Mouse (Mus musculus): Measurements from ENCODE around the gene Mthfd2. TPM values are rescaled to one million over a fixed set of nuclear protein-coding genes. Genes with fewer than 3 reads are reported as not detected.
A peak's percentile ranks its signal among the peaks of the same experiment; 100 is the strongest.

The Mthfd2 gene
- 5.2 and 7.4 TPM in 2 replicates for polyA plus RNA-seq (2012; ENCODE audit: insufficient read depth, insufficient read length, missing spikeins)

DNA sequence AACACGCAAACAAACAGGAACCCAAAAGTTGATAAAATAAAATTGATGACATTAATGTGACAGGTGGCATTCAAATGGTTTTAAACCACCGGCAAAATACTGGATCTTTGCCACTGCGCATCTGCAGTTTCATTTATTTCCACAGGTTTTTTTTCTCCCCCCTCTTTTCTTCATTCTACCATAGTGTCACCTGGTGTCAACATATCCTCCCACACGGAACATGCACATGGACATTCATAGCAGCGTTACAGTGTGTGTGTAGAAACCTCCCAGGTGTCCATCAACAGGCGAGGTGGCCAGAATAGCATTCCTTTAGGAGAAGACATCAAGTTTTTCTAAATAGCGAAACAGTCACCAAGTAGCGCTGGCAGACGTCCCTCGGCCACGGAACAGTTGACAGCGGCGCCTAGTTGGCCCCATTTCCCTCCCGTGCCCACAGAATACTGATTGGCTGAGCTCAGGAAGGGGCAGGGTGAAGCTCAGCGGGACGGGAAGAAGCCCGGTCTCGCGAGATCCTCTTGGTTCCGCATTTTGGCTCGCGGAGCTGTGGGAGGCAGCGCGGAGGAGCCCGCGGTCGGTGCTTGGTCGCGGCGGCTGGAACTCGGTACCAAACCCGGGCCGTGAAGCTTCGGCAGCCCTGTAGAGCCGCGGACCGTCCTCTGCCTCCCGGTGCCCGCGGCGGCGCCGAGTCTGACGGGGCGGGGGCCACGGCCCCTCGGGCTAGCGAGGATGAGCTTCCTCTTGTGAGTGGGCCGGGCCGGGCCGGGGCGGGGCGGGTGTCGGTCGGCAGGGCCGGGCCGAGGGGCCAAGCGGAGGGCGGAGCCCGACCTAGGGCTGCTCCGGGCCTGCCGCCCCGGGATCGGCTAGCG is at the start of gene Mthfd2, which contains the start of gene Mob1a:
TSS of gene Mthfd2 (minus strand) at position 384 of the 869 bp plus-strand sequence.
TSS of gene Mob1a (plus strand) at position 492 of the 869 bp plus-strand sequence.
- H3K4me3 ChIP-seq (ENCODE audit: insufficient read depth, low read depth, low read length): peak within 1 kb of the TSS; percentile 89
- H3K4me1 ChIP-seq (ENCODE audit: control insufficient read depth, insufficient read depth, insufficient read length, low read length): 0 out of 2 replicates have a peak, but pooled peaks cover 2% of the 10 kb centered on the region
- H3K27ac ChIP-seq (replicated peaks; ENCODE audit: low read depth, low read length): peak within 1 kb of the TSS; percentile 92

GRCm38 (mm10) chr6:83373704-83374300 is 48.1 kb upstream of the Mthfd2 start:
- Histone ChIP-seq H3K4me3 (ENCODE audit: insufficient read depth, low read depth, low read length) (no peak overlapping the region), H3K4me1 (ENCODE audit: control insufficient read depth, insufficient read depth, insufficient read length, low read length) (peaks cover 5% of the 10 kb centered on the region), H3K27ac (replicated peaks; ENCODE audit: low read depth, low read length) (peak overlapping the region; percentile 80)

GRCm38 (mm10) chr6:83371350-83371749 is 45.6 kb upstream of the Mthfd2 start:
- Histone ChIP-seq H3K4me1 (ENCODE audit: control insufficient read depth, insufficient read depth, insufficient read length, low read length) (peaks cover 5% of the 10 kb centered on the region), H3K27ac (replicated peaks; ENCODE audit: low read depth, low read length) (no peak overlapping the region), H3K4me3 (ENCODE audit: insufficient read depth, low read depth, low read length) (no peak overlapping the region)

DNA sequence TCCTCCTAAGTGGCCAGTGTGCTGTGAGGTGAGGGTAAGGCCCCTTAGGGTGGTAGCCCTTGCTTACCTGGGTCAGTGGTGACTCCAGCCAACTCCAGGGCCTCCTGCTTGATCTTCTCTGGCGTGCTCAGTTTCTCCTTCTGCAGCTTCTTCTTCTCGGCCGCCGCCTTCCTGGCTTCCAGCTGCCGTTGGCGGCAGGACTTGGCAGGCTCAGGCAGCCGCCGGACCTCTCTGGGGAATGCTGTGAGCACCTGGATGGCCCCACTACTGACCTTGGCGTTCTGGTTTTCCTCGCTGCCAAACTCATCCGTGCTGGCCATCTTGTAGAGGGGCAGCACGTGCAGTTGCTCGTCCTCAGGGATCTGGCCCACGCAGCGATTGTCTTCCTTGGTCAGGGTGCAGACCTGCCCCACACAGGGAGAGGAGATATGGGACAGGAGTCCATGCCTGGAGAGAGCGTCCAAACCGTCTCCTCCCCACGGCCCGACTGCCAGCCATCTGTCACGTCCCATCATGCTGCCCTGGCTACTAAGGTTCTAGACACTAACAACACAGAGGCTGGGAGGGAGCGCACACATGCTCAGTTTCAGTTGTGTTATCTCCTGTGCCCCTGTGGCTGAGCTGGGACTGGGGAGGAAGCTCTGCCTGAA is 44.7 kb upstream of the Mthfd2 start:
- H3K4me3 ChIP-seq (ENCODE audit: insufficient read depth, low read depth, low read length): no peak overlapping the region
- H3K4me1 ChIP-seq (ENCODE audit: control insufficient read depth, insufficient read depth, insufficient read length, low read length): peaks cover 5% of the 10 kb centered on the region
- no peak overlapping the region for H3K27ac ChIP-seq (replicated peaks; ENCODE audit: low read depth, low read length)

DNA sequence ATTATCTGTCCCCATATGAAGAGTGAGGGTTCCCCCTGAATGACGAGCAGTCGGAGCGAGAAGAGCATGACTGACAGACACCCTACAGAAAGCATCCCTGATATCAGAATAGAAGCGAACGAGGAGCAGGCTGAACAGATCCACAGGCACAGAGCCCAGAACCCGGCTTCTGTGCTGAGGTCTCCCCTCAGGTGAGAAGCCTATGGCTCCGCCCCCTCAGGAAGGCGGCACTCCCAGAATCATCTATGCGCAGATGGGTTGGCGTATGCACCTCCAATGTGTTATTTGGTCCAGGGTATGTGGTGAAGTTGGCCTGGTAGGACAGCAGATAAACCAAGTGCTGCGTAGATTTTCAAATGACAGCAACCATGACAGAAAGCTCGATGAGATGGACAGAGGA is 37.4 kb upstream of the Mthfd2 start:
- H3K4me3 ChIP-seq (ENCODE audit: insufficient read depth, low read depth, low read length): no peak overlapping the region
- H3K27ac ChIP-seq (replicated peaks; ENCODE audit: low read depth, low read length): no peak overlapping the region

DNA sequence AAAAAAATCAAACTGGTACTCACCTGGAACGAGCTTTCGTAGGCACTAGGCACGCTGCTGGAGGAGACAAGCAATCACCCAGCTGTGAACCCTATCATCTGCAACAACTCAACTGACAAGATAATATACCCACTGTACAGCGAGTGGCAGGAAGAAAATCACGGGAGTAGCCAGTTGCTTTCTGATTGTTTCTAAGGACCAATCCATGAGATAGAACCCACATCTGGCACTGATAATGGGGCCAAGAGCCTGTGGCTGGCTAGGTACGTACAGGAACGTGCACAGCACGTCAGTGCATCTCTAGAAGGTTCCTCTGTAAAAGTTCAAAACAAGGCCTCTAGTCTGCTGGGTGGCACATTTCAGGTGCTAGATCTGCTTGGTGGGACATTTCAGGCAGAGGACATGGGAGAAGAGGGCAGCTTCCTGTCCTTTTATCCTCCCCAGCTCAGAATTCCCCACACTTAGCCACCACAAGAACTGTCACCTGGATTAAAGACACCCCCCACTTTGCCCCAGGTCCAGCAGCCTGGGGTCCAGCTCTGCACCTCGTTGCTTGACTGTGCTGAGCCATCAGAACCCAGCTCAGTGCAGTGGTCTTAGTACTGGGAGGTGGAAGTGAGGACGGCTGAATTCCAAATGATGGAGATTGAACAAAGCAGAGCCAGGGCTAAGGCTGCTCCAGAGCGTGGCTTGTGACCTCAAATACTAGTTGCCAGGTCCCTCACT is 36.0 kb upstream of the Mthfd2 start:
- H3K4me1 ChIP-seq (ENCODE audit: control insufficient read depth, insufficient read depth, insufficient read length, low read length): no peaks in the 10 kb centered on the region
- H3K27ac ChIP-seq (replicated peaks; ENCODE audit: low read depth, low read length): no peak overlapping the region
- no peak overlapping the region for H3K4me3 ChIP-seq (ENCODE audit: insufficient read depth, low read depth, low read length)

More for the DNA sequence above, 37.4 kb upstream of the Mthfd2 start:
- no peaks in the 10 kb centered on the region for H3K4me1 ChIP-seq (ENCODE audit: control insufficient read depth, insufficient read depth, insufficient read length, low read length)

- Histone ChIP-seq H3K4me1 (ENCODE audit: control insufficient read depth, insufficient read depth, insufficient read length, low read length) (no peaks in the 10 kb centered on the region), H3K4me3 (ENCODE audit: insufficient read depth, low read depth, low read length) (no peak overlapping the region)
Measured at GRCm38 (mm10) chr6:83357436-83357835, 31.7 kb upstream of the Mthfd2 start.

GRCm38 (mm10) chr6:83356569-83357138 is 30.9 kb upstream of the Mthfd2 start:
- Histone ChIP-seq H3K4me3 (ENCODE audit: insufficient read depth, low read depth, low read length) (no peak overlapping the region), H3K4me1 (ENCODE audit: control insufficient read depth, insufficient read depth, insufficient read length, low read length) (no peaks in the 10 kb centered on the region), H3K27ac (replicated peaks; ENCODE audit: low read depth, low read length) (no peak overlapping the region)

More at GRCm38 (mm10) chr6:83357436-83357835, 31.7 kb upstream of the Mthfd2 start:
- no peak overlapping the region for H3K27ac ChIP-seq (replicated peaks; ENCODE audit: low read depth, low read length)

DNA sequence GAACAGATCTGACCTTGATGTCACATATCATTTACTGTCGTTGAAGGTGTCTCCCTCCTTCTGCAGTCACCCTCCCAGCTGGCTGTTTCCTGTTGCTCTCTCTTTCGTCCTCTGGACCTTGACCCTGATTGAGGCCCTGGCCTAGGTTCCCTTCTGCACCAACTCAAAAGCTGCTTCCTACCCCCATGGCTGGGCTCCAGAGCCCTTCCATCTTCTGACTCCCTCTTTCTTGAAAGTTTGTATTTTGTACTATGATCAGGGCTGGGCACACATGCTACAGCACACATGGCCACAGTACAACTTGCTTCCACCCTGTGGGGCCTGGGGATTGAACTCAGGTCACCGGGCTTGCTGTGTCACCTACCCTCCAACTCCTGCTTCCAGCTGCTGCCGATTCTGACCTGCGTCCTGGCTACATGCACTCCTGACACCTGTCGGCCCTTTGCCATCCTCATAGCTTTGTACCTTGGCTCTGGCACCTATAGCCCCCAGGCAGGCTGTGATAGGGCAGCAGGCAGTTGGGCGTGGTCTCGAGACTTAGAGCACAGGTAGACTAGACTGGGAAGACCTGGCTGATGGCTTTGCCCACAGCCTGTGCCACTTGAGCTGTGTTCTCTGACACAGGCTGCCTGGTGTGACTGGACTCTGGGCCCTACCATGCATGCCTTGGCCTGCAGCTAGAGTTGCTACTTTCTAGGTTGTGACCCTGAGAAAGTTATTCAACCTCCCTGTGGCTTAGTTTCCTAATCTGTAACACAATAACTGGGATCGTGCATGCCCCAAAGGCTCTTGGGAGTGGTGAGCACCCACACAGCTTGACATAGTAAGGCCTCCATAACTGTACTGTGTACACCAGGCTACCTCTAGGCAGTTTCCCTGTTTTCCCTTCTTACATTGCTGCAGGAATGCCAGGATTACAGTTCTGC is 29.4 kb upstream of the Mthfd2 start:
- peaks cover 4% of the 10 kb centered on the region for H3K4me1 ChIP-seq (ENCODE audit: control insufficient read depth, insufficient read depth, insufficient read length, low read length)
- H3K4me3 ChIP-seq (ENCODE audit: insufficient read depth, low read depth, low read length): no peak overlapping the region
- H3K27ac ChIP-seq (replicated peaks; ENCODE audit: low read depth, low read length): no peak overlapping the region

GRCm38 (mm10) chr6:83352666-83353410 is 27.1 kb upstream of the Mthfd2 start:
- Histone ChIP-seq H3K27ac (replicated peaks; ENCODE audit: low read depth, low read length) (no peak overlapping the region), H3K4me1 (ENCODE audit: control insufficient read depth, insufficient read depth, insufficient read length, low read length) (peaks cover 7% of the 10 kb centered on the region), H3K4me3 (ENCODE audit: insufficient read depth, low read depth, low read length) (no peak overlapping the region)

GRCm38 (mm10) chr6:83351490-83352160 is 25.9 kb upstream of the Mthfd2 start:
- Histone ChIP-seq H3K4me3 (ENCODE audit: insufficient read depth, low read depth, low read length) (no peak overlapping the region), H3K4me1 (ENCODE audit: control insufficient read depth, insufficient read depth, insufficient read length, low read length) (peaks cover 7% of the 10 kb centered on the region), H3K27ac (replicated peaks; ENCODE audit: low read depth, low read length) (no peak overlapping the region)

DNA sequence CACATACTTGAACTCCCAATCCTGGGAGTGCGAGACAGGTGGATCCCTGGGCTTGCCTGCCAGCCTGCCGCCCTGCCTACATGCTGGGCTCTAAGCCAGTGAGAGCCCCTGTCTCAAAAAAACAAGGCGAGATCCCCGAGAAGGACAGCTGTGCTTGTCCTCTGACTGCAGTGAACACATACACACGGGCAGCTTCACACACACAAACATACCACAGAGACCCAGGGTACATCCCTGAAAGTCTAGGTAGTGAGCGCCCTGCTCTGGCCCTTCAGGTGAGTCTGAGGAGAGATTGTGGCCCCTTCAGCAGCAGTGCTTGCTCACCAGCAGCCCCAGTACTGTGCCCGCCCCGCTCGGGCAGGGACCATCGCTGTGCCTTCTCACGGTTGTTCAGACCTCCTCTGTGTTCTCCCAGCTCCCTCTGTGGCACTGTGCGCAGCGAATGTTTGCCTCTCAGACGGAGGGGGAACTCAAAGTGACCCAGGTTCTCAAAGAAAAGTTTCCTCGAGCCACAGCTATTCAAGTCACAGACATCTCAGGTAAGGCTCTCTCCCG is 25.2 kb upstream of the Mthfd2 start:
- Histone ChIP-seq H3K4me1 (ENCODE audit: control insufficient read depth, insufficient read depth, insufficient read length, low read length) (peaks cover 7% of the 10 kb centered on the region), H3K4me3 (ENCODE audit: insufficient read depth, low read depth, low read length) (no peak overlapping the region), H3K27ac (replicated peaks; ENCODE audit: low read depth, low read length) (no peak overlapping the region)

Measured in brown adipose tissue, adult 24 weeks (tissue).